Mouse (Mus musculus) C2C12 (cell line): ENCODE results near the gene Spsb4.

Experiments used
- CTCF ChIP-seq: IDR thresholded peaks from one replicate; pipeline ENCODE4 v1.5.1; 2011; ENCODE audit not compliant: control insufficient read depth, insufficient read depth, insufficient read length
- MYOD1 ChIP-seq: IDR thresholded peaks from one replicate; pipeline ENCODE4 v1.6.1; 2011; ENCODE audit warnings: low read depth; ENCODE audit not compliant: control insufficient read depth, insufficient read length
- MYOG ChIP-seq: IDR thresholded peaks from one replicate; pipeline ENCODE4 v1.6.1; 2011; ENCODE audit not compliant: control insufficient read depth, insufficient read length; ENCODE audit errors: extremely low read depth
- USF1 ChIP-seq: IDR thresholded peaks from one replicate; pipeline ENCODE4 v1.6.1; 2011; ENCODE audit warnings: low read depth, mild to moderate bottlenecking, control low read depth, moderate library complexity

GRCm38 (mm10) chr9:96893582-96893981 is 125.1 kb downstream of the Spsb4 start:
- TF ChIP-seq CTCF (no peak), MYOD1 (no peak), USF1 (no peak), MYOG (no peak)
